Mouse (Mus musculus) cerebellum, adult 2 months (tissue): ENCODE data around the gene Cap2.

Experiments
- CTCF ChIP-seq: fragments of 200-500 bp; IDR thresholded peaks from 2 replicates; pipeline ENCODE4 v1.5.1; 2011; ENCODE audit warnings: low read depth, mild to moderate bottlenecking, control low read depth, low read length, moderate library complexity, borderline replicate concordance; ENCODE audit not compliant: insufficient read depth
- POLR2A ChIP-seq: fragments of 200-500 bp; IDR thresholded peaks from 2 replicates; pipeline ENCODE4 v1.6.1; 2011; ENCODE audit warnings: low read length, control low read depth, borderline replicate concordance; ENCODE audit not compliant: insufficient read depth

DNA sequence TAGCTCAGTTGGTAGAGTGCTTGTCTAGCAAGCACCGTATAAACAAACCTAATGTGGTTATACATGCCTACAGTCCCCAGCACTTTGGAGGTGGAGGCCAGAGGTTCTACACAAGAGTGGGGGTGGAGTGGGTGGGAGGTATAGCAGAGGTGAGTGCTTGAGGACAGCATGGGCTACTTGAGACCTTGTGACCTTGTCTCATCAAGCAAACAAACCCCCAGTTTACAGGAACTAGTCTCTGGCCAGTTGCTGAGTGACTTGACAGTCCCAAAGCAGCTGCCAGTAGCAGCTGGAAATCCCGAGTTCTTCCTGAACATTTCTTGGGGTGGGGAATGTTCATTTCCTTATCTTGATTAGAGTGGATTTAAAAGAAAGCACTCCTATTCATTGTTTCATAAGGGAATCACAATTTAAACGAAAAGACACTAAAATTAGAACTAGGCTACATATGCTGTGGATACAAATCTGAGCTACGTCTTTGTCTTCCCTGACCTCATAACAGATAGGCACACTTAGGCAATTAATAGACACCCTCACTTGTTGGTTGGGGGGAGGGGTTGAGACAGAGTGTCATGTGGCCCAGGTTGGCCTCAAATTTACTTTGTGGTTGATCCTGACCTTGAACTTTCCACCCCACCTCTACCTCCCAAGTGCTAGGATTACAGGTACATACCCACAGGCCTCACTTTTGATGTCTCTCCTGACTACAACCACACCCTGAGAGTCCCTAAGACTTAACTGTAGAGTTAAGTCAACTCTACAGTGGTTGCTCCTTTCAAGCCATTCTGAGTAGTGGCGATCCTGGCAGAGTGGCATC lies 33.5 kb downstream of the Cap2 start:
- TF ChIP-seq POLR2A (no peak), CTCF (no peak)
